Mouse (Mus musculus) R1 (cell line): ENCODE measurements at regions not wholly inside any gene's neighbourhood (a gene's known extent, or its start where the extent isn't known, plus 50 kb on each side); places are given as distances from the start of the nearest gene placed in this dataset.
A peak's percentile ranks its signal among the peaks of the same experiment; 100 is the strongest.

Source experiments
- DNase-seq: peaks from one replicate; pipeline ENCODE4 v3.0.0-alpha.2; 2018; ENCODE audit warnings: low read depth, low spot score

- DNase-seq = no peak
Observed at GRCm38 (mm10) chr15:93972979-93973378, 377.3 kb upstream of the Prickle1 start.

GRCm38 (mm10) chr15:93961950-93962349 lies 366.3 kb upstream of the Prickle1 start:
- no peak for DNase-seq

- no peak for DNase-seq
Observed at GRCm38 (mm10) chr15:93959931-93960330, 364.2 kb upstream of the Prickle1 start.

- no peak for DNase-seq
Observed at GRCm38 (mm10) chr15:93958086-93958485, 362.4 kb upstream of the Prickle1 start.

GRCm38 (mm10) chr15:93956801-93957200 lies 361.1 kb upstream of the Prickle1 start:
- DNase-seq = peak; percentile 25

- DNase-seq = no peak
Observed at GRCm38 (mm10) chr15:93953548-93953947, 357.9 kb upstream of the Prickle1 start.

- DNase-seq = no peak
Observed at GRCm38 (mm10) chr15:93950441-93950840, 354.8 kb upstream of the Prickle1 start.

GRCm38 (mm10) chr15:93948902-93949301 lies 353.2 kb upstream of the Prickle1 start:
- DNase-seq = no peak

- DNase-seq = no peak
Observed at GRCm38 (mm10) chr15:93943545-93943944, 347.9 kb upstream of the Prickle1 start.

- peak; percentile 70 for DNase-seq
Observed at GRCm38 (mm10) chr15:93932971-93933496, 337.3 kb upstream of the Prickle1 start.

- DNase-seq = no peak
Observed at GRCm38 (mm10) chr15:93926842-93927241, 331.2 kb upstream of the Prickle1 start.

- no peak for DNase-seq
Observed at GRCm38 (mm10) chr15:93926262-93926661, 330.6 kb upstream of the Prickle1 start.

GRCm38 (mm10) chr15:93921457-93922234 lies 326.0 kb upstream of the Prickle1 start:
- peak; percentile 30 for DNase-seq

- no peak for DNase-seq
Observed at GRCm38 (mm10) chr15:93920996-93921395, 325.3 kb upstream of the Prickle1 start.

GRCm38 (mm10) chr15:93919577-93919976 lies 323.9 kb upstream of the Prickle1 start:
- DNase-seq = no peak

- no peak for DNase-seq
Observed at GRCm38 (mm10) chr15:93916856-93917255, 321.2 kb upstream of the Prickle1 start.

GRCm38 (mm10) chr15:93913462-93913861 lies 317.8 kb upstream of the Prickle1 start:
- no peak for DNase-seq

GRCm38 (mm10) chr15:93913041-93913440 lies 317.4 kb upstream of the Prickle1 start:
- no peak for DNase-seq

- DNase-seq = no peak
Observed at GRCm38 (mm10) chr15:93910981-93911431, 315.3 kb upstream of the Prickle1 start.

- no peak for DNase-seq
Observed at GRCm38 (mm10) chr15:93910158-93910557, 314.5 kb upstream of the Prickle1 start.

- DNase-seq = no peak
Observed at GRCm38 (mm10) chr15:93903671-93904603, 308.2 kb upstream of the Prickle1 start.

- no peak for DNase-seq
Observed at GRCm38 (mm10) chr15:93882826-93883225, 287.1 kb upstream of the Prickle1 start.
